Mouse (Mus musculus) lung, adult 2 months (tissue): ENCODE results near the gene Ern1.

ENCODE experiments used
- CTCF ChIP-seq: fragments of 200-500 bp; IDR thresholded peaks from 2 replicates; pipeline ENCODE4 v1.5.1; 2011; ENCODE audit warnings: mild to moderate bottlenecking, low read length, control low read depth; ENCODE audit not compliant: insufficient read depth
- POLR2A ChIP-seq: fragments of 200-500 bp; IDR thresholded peaks from 2 replicates; pipeline ENCODE4 v1.6.1; 2011; ENCODE audit warnings: low read depth, mild to moderate bottlenecking, control low read depth, low read length, borderline replicate concordance; ENCODE audit errors: extremely low read depth

DNA sequence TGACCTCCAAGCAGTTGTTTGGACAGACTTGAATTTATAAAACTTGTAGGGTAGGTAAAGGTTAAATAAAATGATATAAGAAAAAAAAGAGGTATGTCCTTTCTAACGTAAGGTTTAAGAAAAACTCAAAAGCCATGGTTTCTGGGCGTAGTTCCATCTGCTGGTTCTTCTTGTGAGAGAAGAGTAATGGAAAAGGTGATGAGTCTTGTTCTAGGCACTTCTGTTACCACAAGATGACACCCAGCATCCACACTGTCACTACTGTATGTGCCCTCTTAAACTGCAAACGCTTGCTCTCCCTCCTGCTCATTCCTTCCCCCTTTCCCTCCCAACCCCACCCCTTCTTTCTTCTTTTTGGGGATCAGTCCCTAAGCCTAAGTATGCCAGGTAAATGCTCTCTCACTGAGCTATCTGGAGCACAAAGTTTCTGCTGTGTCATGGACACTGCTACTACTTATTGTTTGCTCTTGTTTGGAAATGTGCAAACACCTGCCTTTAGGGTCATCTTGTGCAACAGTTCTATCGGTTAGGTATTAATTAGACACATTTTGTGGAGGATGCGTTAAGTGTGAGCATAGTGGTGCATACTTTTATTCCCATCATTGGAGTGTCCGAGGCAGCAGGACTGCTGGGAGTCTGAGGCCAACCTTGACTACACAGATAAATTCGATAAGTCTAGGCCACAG is 5.5 kb upstream of the Ern1 start:
- TF ChIP-seq POLR2A (no peak), CTCF (no peak)
